Mouse (Mus musculus): ENCODE results near the gene Fam161b. TPM values are rescaled to one million over a fixed set of nuclear protein-coding genes. Genes with fewer than 3 reads are reported as not detected.
"Not testable (repeated sequence)": the region's sequence is repeated elsewhere in the genome, so short reads cannot be mapped to it uniquely, and the experiment has no call there.

Gene Fam161b
- polyA plus RNA-seq, 1 experiment from 2014 or later: 3.4 TPM

- no peak for ATAC-seq (ENCODE audit: insufficient number of reproducible peaks, insufficient read depth, low FRiP score, low read depth)
- no peaks in the 10 kb centered on the region for H3K27me3 ChIP-seq (ENCODE audit: control insufficient read depth, insufficient read depth, low read length)
- H3K4me1 ChIP-seq (ENCODE audit: control insufficient read depth, insufficient read depth, low read length): peaks cover 9% of the 10 kb centered on the region
- no peak overlapping the region for H3K9ac ChIP-seq (replicated peaks; ENCODE audit: low read depth, low read length)
- H3K27ac ChIP-seq (ENCODE audit: low read length): no peak overlapping the region
- no peak overlapping the region for H3K4me2 ChIP-seq (replicated peaks; ENCODE audit: low read depth, low read length)
- H3K4me3 ChIP-seq (ENCODE audit: low read depth, low read length): no peak overlapping the region
- peaks cover 15% of the 10 kb centered on the region for H3K36me3 ChIP-seq (ENCODE audit: control insufficient read depth, insufficient read depth, low read length)
- WGBS: 78% methylated on average over 9 of the region's 9 CpGs
- H3K9me3 ChIP-seq (ENCODE audit: control insufficient read depth, low read depth, low read length): no peaks in the 10 kb centered on the region
Observed at GRCm38 (mm10) chr12:84364291-84364690, 2.7 kb upstream of the Fam161b start.

GRCm38 (mm10) chr12:84362872-84363271 is 1.2 kb upstream of the Fam161b start:
- no peak overlapping the region for H3K9ac ChIP-seq (replicated peaks; ENCODE audit: low read depth, low read length)
- no peaks in the 10 kb centered on the region for H3K27me3 ChIP-seq (ENCODE audit: control insufficient read depth, insufficient read depth, low read length)
- peak overlapping the region; percentile 99 for H3K4me3 ChIP-seq (ENCODE audit: low read depth, low read length)
- H3K36me3 ChIP-seq (ENCODE audit: control insufficient read depth, insufficient read depth, low read length): peaks cover 8% of the 10 kb centered on the region
- no peak overlapping the region for H3K27ac ChIP-seq (ENCODE audit: low read length)
- H3K9me3 ChIP-seq (ENCODE audit: control insufficient read depth, low read depth, low read length): no peaks in the 10 kb centered on the region
- H3K4me1 ChIP-seq (ENCODE audit: control insufficient read depth, insufficient read depth, low read length): peaks cover 9% of the 10 kb centered on the region
- WGBS: 33% methylated on average over 2 of the region's 2 CpGs
- no peak for ATAC-seq (ENCODE audit: insufficient number of reproducible peaks, insufficient read depth, low FRiP score, low read depth)
- peak overlapping the region; percentile 84 for H3K4me2 ChIP-seq (replicated peaks; ENCODE audit: low read depth, low read length)

GRCm38 (mm10) chr12:84358699-84359098 is 2.9 kb downstream of the Fam161b start:
- not testable (repeated sequence) for H3K27me3 ChIP-seq (ENCODE audit: control insufficient read depth, insufficient read depth, low read length); H3K4me2 ChIP-seq (replicated peaks; ENCODE audit: low read depth, low read length); H3K9ac ChIP-seq (replicated peaks; ENCODE audit: low read depth, low read length); H3K9me3 ChIP-seq (ENCODE audit: control insufficient read depth, low read depth, low read length); ATAC-seq (ENCODE audit: insufficient number of reproducible peaks, insufficient read depth, low FRiP score, low read depth); H3K36me3 ChIP-seq (ENCODE audit: control insufficient read depth, insufficient read depth, low read length); H3K27ac ChIP-seq (ENCODE audit: low read length); H3K4me3 ChIP-seq (ENCODE audit: low read depth, low read length); H3K4me1 ChIP-seq (ENCODE audit: control insufficient read depth, insufficient read depth, low read length)
- 83% methylated on average over 2 of the region's 2 CpGs for whole genome bisulfite sequencing

- Histone ChIP-seq H3K9me3 (ENCODE audit: control insufficient read depth, low read depth, low read length) (no peaks in the 10 kb centered on the region), H3K4me1 (ENCODE audit: control insufficient read depth, insufficient read depth, low read length) (no peaks in the 10 kb centered on the region), H3K27me3 (ENCODE audit: control insufficient read depth, insufficient read depth, low read length) (no peaks in the 10 kb centered on the region), H3K9ac (replicated peaks; ENCODE audit: low read depth, low read length) (no peak overlapping the region), H3K36me3 (ENCODE audit: control insufficient read depth, insufficient read depth, low read length) (peaks cover 27% of the 10 kb centered on the region), H3K4me2 (replicated peaks; ENCODE audit: low read depth, low read length) (no peak overlapping the region), H3K27ac (ENCODE audit: low read length) (no peak overlapping the region), H3K4me3 (ENCODE audit: low read depth, low read length) (no peak overlapping the region)
- WGBS: 49% methylated on average over 2 of the region's 2 CpGs
- no peak for ATAC-seq (ENCODE audit: insufficient number of reproducible peaks, insufficient read depth, low FRiP score, low read depth)
Observed at GRCm38 (mm10) chr12:84347192-84347591, 14.4 kb downstream of the Fam161b start.

- no peak overlapping the region for H3K27ac ChIP-seq (ENCODE audit: low read length)
- no peaks in the 10 kb centered on the region for H3K9me3 ChIP-seq (ENCODE audit: control insufficient read depth, low read depth, low read length)
- no peak overlapping the region for H3K9ac ChIP-seq (replicated peaks; ENCODE audit: low read depth, low read length)
- H3K4me3 ChIP-seq (ENCODE audit: low read depth, low read length): no peak overlapping the region
- H3K4me2 ChIP-seq (replicated peaks; ENCODE audit: low read depth, low read length): no peak overlapping the region
- H3K4me1 ChIP-seq (ENCODE audit: control insufficient read depth, insufficient read depth, low read length): no peaks in the 10 kb centered on the region
- peaks cover 67% of the 10 kb centered on the region for H3K36me3 ChIP-seq (ENCODE audit: control insufficient read depth, insufficient read depth, low read length)
- ATAC-seq (ENCODE audit: insufficient number of reproducible peaks, insufficient read depth, low FRiP score, low read depth): no peak
- no peaks in the 10 kb centered on the region for H3K27me3 ChIP-seq (ENCODE audit: control insufficient read depth, insufficient read depth, low read length)
- 89% methylated on average over 11 of the region's 11 CpGs for WGBS
Observed at GRCm38 (mm10) chr12:84336963-84337625, 24.5 kb downstream of the Fam161b start.

GRCm38 (mm10) chr12:84327111-84327512 is 34.5 kb downstream of the Fam161b start:
- no peak overlapping the region for H3K27ac ChIP-seq (ENCODE audit: low read length)
- no peak overlapping the region for H3K4me3 ChIP-seq (ENCODE audit: low read depth, low read length)
- no peaks in the 10 kb centered on the region for H3K9me3 ChIP-seq (ENCODE audit: control insufficient read depth, low read depth, low read length)
- 74% methylated on average over 4 of the region's 4 CpGs for WGBS
- ATAC-seq (ENCODE audit: insufficient number of reproducible peaks, insufficient read depth, low FRiP score, low read depth): no peak
- H3K27me3 ChIP-seq (ENCODE audit: control insufficient read depth, insufficient read depth, low read length): no peaks in the 10 kb centered on the region
- no peaks in the 10 kb centered on the region for H3K4me1 ChIP-seq (ENCODE audit: control insufficient read depth, insufficient read depth, low read length)
- H3K4me2 ChIP-seq (replicated peaks; ENCODE audit: low read depth, low read length): no peak overlapping the region
- H3K9ac ChIP-seq (replicated peaks; ENCODE audit: low read depth, low read length): no peak overlapping the region
- peaks cover 50% of the 10 kb centered on the region for H3K36me3 ChIP-seq (ENCODE audit: control insufficient read depth, insufficient read depth, low read length)

GRCm38 (mm10) chr12:84316721-84317621 is 44.7 kb downstream of the Fam161b start, which contains the start of gene Zfp410:
Gene Zfp410, plus strand, starts transcription at chr12:84316852.
- peak within 1 kb of the TSS; percentile 90 for H3K4me3 ChIP-seq (ENCODE audit: low read depth, low read length)
- H3K4me2 ChIP-seq (replicated peaks; ENCODE audit: low read depth, low read length): peak within 1 kb of the TSS; percentile 83
- no peaks in the 10 kb centered on the region for H3K9me3 ChIP-seq (ENCODE audit: control insufficient read depth, low read depth, low read length)
- H3K27ac ChIP-seq (ENCODE audit: low read length): peak within 1 kb of the TSS; percentile 98
- under 1% methylated on average over 77 of the region's 77 CpGs for WGBS
- H3K9ac ChIP-seq (replicated peaks; ENCODE audit: low read depth, low read length): peak within 1 kb of the TSS; percentile 96
- peak; percentile 96 for ATAC-seq (ENCODE audit: insufficient number of reproducible peaks, insufficient read depth, low FRiP score, low read depth)
- H3K36me3 ChIP-seq (ENCODE audit: control insufficient read depth, insufficient read depth, low read length): no peaks in the 10 kb centered on the region
- no peaks in the 10 kb centered on the region for H3K27me3 ChIP-seq (ENCODE audit: control insufficient read depth, insufficient read depth, low read length)
- H3K4me1 ChIP-seq (ENCODE audit: control insufficient read depth, insufficient read depth, low read length): peaks cover 18% of the 10 kb centered on the region

- H3K36me3 ChIP-seq (ENCODE audit: control insufficient read depth, insufficient read depth, low read length): no peaks in the 10 kb centered on the region
- H3K4me3 ChIP-seq (ENCODE audit: low read depth, low read length): peak overlapping the region; percentile 90
- no peaks in the 10 kb centered on the region for H3K9me3 ChIP-seq (ENCODE audit: control insufficient read depth, low read depth, low read length)
- H3K4me1 ChIP-seq (ENCODE audit: control insufficient read depth, insufficient read depth, low read length): peaks cover 18% of the 10 kb centered on the region
- H3K4me2 ChIP-seq (replicated peaks; ENCODE audit: low read depth, low read length): peak overlapping the region; percentile 83
- WGBS: 35% methylated on average over 7 of the region's 7 CpGs
- H3K9ac ChIP-seq (replicated peaks; ENCODE audit: low read depth, low read length): peak overlapping the region; percentile 96
- ATAC-seq (ENCODE audit: insufficient number of reproducible peaks, insufficient read depth, low FRiP score, low read depth): 0 out of 2 replicates have a peak, but pooled peaks have one; percentile 5
- peak overlapping the region; percentile 98; the same call in 1 of the 2 replicates for H3K27ac ChIP-seq (ENCODE audit: low read length)
- no peaks in the 10 kb centered on the region for H3K27me3 ChIP-seq (ENCODE audit: control insufficient read depth, insufficient read depth, low read length)
Observed at GRCm38 (mm10) chr12:84316006-84316405, 45.6 kb downstream of the Fam161b start.
